Mouse (Mus musculus) urinary bladder, adult 2 months (tissue): ENCODE measurements around the gene Sdr9c7. TPM values are rescaled to one million over a fixed set of nuclear protein-coding genes. Genes with fewer than 3 reads are reported as not detected.

ENCODE experiments used
- polyA plus RNA-seq: library from polyadenylated mRNA; depleted of rRNA; stranded (reverse); fragments of >200 nt; gene quantifications from 2 replicates; pipeline ENCODE4 v1.2.3, GENCODE M21; 2012; rRNA removed

Gene Sdr9c7
- polyA plus RNA-seq, 1 experiment, result 0.07 TPM

Other genes starting within 250 kb of the Sdr9c7 start
- 8.3 and 9.1 TPM in 2 replicates for gene Nemp1, start 231.6 kb upstream of the Sdr9c7 start, polyA plus RNA-seq
- 27.5 and 29.1 TPM in 2 replicates for gene Nab2, start 229.9 kb upstream of the Sdr9c7 start, polyA plus RNA-seq
- 0.22 and 0.39 TPM in 2 replicates for gene Myo1a, start 193.3 kb upstream of the Sdr9c7 start, polyA plus RNA-seq
- gene Tac2, start 174.0 kb upstream of the Sdr9c7 start, polyA plus RNA-seq, result not detected in 2 replicates
- 6.1 and 7.6 TPM in 2 replicates for gene Zbtb39, start 159.0 kb upstream of the Sdr9c7 start, polyA plus RNA-seq
- 1.2 and 1.8 TPM in 2 replicates for gene Gpr182, start 146.8 kb upstream of the Sdr9c7 start, polyA plus RNA-seq
- 0.03 and 0.09 TPM in 2 replicates for gene Rdh1, start 138.8 kb upstream of the Sdr9c7 start, polyA plus RNA-seq
- gene Rdh16f1, start 138.7 kb upstream of the Sdr9c7 start, polyA plus RNA-seq, result 0.11 TPM in 1 of 2 replicates, not detected in the other
- gene Rdh9, start 122.1 kb upstream of the Sdr9c7 start, polyA plus RNA-seq, result 0.29 and 0.46 TPM in 2 replicates
- gene Rdh16, start 97.4 kb upstream of the Sdr9c7 start, polyA plus RNA-seq, result not detected in 2 replicates
- gene Rdh19, start 48.6 kb upstream of the Sdr9c7 start, polyA plus RNA-seq, result not detected in 2 replicates
- gene Rdh16f2, start 32.0 kb upstream of the Sdr9c7 start, polyA plus RNA-seq, result not detected in 2 replicates
- 0.10 TPM in 1 of 2 replicates, not detected in the other for gene Rdh7, start 9.7 kb upstream of the Sdr9c7 start, polyA plus RNA-seq
- gene Hsd17b6, start 109.1 kb downstream of the Sdr9c7 start, polyA plus RNA-seq, result 0.10 and 0.21 TPM in 2 replicates
- gene Prim1, start 116.7 kb downstream of the Sdr9c7 start, polyA plus RNA-seq, result 6.5 and 9.6 TPM in 2 replicates
- gene Naca, start 137.1 kb downstream of the Sdr9c7 start, polyA plus RNA-seq, result 331 and 455 TPM in 2 replicates
- gene Ptges3, start 160.4 kb downstream of the Sdr9c7 start, polyA plus RNA-seq, result 72.0 and 90.7 TPM in 2 replicates
- 1,011 and 1,131 TPM in 2 replicates for gene Atp5b, start 184.8 kb downstream of the Sdr9c7 start, polyA plus RNA-seq
- 29.1 and 31.5 TPM in 2 replicates for gene Baz2a, start 193.1 kb downstream of the Sdr9c7 start, polyA plus RNA-seq